Mouse (Mus musculus): ENCODE measurements around the gene Lrp8.
A peak's percentile ranks its signal among the peaks of the same experiment; 100 is the strongest.

The Lrp8 gene

DNA sequence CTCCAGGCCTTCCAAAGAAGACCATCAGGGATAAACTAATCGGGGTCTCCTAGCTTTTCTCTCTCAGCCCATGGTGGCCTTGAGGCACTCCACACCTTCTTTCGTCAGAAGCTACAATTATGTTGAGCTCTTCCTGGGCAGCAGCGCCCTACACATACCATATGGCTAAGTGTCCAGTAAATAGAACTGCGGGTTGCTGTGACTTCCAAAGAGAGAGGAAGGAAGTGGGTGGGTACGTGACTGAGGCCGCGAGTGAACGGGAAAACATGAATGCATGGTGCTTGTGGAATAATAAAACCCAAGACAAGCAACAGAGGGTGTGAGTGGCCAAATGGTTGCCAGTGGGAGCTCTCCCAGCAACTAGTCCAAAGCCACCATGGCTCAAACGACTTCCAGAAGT lies 47.6 kb downstream of the Lrp8 start:
- no peak for DNase-seq

DNA sequence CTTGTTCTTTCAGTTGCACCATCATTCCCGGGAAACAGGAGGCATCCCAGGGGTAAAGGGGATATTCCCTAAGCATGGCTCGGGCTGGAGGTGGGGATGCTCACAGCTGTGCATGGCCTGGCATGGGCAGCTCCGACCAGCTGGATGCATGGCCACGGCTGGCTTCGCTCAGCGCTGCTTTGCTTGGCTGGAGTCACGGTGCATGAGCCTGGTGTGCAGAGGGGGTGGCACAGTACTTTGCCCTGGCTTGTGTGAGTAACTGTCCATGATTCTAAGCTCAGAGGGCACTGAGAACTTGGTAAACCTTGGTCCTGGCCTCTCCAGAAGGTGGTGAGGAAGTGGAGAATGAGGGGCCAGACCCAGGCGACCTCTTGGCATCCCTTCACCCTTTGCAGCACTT lies 48.0 kb downstream of the Lrp8 start:
- peak; percentile 28 to 38 for DNase-seq

DNA sequence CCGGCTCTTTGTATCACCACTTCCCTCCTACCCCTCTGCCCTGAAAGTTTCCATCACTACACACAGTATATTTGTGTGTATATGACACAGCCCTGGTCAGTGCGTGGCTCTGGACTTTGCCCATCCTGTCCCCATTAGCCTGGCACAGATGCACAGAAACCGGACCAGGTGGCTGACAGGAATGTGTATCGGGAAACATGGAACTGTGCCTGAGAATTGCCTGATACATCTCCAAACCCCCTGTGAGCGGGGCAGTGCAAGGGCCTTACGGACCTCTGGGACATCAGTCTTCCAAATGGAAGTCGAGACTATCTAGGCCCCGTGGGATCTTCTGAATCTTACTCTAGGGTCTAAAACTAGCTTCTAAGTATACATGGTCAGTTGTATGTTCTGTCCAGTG lies 51.3 kb downstream of the Lrp8 start:
- DNase-seq: no peak

DNA sequence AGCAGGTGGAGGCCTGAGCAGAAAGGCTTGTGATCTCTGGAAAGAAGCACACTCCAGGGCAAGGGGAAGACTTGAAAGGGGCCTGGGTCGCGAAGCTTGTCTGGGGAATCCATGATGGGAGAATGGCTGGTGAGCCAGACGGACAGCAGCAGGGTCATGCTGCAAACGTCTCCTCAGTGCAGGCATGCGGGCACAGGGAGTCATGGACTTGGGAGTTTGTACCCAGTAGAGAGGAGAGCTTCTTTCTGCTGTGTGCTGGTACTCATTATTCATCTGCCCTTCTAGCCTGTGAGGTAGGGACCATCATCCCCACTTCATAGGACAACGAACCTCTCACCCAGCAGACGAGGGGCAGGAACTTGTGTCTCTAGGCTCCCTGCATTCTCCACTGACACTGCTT lies 51.8 kb downstream of the Lrp8 start:
- DNase-seq: peak in 1 of 2 experiments; percentile 51

DNA sequence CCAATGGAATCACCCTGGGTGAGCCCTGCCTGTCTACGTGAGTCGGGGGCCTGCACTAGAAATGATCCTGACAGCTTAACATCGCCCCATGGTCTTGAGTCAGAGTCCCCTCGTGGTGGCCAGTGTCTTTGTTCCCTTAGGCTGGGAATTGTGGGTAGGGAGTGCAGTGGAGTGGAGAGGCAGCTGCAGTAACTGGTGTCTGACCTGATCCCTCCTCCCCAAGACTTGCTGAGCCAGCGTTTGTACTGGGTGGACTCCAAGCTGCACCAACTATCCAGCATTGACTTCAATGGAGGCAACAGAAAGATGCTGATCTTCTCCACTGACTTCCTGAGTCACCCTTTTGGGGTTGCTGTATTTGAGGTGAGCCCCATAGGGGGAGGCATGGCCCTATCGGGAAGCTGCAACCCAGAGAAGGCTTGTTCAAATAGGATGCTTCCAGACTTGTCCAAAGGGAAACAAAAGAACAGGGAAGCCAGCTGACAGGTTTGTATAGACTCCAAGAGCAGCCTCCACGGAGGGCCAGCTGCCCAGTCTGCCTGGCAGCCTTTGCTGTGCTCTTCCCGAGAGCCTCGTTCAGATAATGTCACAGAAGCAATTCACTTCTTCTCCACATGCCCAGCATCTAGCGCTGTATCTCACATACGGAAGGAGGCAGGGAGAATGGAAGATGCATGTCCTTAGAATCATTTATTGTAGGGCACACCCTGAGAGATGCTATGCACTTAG lies 55.1 kb downstream of the Lrp8 start:
- no peak for DNase-seq

DNA sequence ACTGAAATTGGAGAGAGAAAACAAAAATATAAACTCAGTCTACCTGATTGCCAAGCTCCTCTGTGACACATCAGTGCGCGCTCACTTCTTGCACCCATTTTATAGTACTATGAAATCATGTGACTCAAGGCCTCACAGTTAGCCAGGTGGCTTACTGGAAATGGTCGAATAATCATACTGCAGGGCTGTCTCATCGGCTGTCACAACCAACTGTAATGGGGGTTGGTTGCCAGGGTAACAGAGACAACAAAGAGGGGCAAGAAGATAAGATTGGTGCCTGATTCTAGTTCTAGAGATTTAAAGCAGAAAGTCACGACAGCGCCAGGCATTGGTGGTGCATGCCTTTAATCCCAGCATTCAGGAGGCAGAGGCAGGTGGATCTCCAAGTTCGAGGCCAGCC lies 56.9 kb downstream of the Lrp8 start:
- DNase-seq: no peak

DNA sequence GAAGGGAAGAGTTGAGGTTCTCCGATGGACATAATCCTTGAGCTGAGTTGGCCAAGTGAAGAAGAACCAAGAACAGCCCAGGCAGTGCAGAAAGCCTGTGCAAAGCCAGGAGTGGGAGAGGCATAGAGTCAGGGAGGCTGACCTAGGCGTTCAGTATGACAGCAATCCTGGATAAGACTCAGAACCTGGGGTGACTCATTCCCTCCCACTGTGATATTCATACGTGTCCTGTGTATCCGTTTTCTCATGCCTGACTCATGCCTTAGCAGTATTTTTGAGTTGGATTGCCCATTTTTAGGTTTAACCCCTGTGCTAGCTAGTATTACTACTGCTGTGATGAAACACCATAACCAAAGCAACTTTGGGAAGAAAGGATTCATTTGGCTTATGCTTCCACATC lies 62.8 kb downstream of the Lrp8 start:
- DNase-seq: no peak

DNA sequence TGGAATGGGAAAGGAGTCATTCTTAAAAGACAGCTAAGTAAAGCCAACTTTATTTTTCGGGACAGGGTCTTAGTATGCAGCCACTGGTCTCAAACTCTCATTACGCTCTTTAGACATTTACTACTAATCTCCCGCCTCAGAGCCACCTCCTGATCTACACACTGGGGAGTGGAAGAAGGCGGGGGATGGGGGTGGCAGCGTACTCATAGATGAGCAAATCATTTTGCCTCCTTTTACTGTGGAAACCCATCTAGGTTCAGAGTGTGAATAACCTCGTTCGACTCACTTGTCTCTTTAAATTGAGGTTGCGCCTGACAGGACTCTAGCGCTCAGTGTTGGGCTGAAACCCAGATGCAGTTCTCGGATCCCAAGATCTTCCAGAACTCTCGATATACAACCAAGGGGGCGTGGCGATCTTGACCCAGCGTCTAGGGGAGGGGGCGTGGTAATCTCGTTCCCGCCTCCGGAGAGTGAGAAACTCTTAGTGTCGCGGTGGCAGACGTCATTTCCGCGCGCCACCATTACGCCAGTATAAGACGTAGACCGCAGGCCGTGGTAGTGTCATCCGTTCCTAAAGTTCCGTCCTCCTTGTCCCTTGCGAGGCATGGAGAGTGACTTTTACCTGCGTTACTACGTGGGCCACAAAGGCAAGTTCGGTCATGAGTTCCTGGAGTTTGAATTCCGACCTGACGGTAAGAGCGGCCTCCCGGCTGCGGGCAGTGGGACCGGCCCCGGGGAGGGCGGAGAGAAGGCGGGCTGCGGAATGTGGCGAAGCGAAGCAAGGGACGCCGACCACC lies 77.4 kb downstream of the Lrp8 start, which contains the start of gene Magoh:
Gene Magoh, plus strand, starts transcription at position 502 of the 797 bp plus-strand sequence.
- DNase-seq: peak; percentile 95 to 98

DNA sequence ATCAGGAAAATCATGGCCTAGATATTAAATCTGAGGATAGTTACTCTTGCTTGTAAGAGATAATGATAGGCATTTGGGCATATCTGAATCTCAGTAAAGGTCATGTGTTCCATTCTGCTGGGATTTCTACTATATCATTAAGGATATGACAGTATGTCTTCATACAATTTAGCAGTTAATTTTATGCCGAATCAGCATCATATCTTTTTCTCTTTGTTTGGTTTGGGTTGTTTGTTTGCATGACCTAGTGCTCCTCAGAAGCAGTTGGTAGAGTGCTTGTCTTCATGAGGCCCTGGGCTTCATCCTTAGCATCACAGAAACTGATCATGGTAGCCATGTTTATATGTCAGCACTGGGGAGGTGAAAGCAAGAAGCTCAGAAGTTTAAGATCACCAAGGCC lies 79.6 kb downstream of the Lrp8 start:
- DNase-seq: no peak

DNA sequence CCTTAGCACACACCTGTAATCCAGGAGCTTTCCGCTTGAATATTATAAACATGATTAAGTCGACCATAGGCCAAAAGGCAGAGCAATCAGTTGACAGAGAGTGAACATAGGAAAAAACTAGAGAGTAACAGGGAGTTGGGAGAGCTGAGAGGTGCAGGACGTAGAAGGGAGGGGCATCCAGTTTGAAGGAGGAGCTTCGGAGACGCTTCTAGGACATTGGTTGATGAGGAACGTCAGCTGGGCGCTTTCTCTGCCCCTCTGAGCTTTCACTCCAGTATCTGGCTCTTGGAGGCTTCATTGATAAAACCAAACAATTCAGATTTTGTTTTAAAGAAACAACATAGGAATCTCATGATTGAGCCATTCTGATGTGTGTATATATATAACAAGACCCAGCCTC lies 84.3 kb downstream of the Lrp8 start:
- no peak for DNase-seq

DNA sequence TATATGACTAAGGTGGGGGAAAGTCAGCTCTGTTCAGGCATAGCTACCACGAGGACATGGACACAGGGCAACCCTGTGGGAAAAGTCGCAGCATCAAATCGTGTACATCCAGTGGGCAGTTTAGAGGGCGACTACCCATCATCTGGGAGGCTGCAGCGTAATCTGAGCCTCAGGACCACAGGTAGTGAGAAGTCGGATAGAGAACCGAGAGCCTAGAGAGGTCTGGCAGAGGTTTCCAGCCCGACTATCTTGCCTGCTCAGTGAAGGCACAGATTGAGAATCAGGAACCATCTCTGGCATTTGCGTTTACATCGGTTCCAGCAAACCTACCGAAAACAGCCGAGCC lies 87.3 kb downstream of the Lrp8 start:
- DNase-seq: peak in 1 of 2 experiments; percentile 15

DNA sequence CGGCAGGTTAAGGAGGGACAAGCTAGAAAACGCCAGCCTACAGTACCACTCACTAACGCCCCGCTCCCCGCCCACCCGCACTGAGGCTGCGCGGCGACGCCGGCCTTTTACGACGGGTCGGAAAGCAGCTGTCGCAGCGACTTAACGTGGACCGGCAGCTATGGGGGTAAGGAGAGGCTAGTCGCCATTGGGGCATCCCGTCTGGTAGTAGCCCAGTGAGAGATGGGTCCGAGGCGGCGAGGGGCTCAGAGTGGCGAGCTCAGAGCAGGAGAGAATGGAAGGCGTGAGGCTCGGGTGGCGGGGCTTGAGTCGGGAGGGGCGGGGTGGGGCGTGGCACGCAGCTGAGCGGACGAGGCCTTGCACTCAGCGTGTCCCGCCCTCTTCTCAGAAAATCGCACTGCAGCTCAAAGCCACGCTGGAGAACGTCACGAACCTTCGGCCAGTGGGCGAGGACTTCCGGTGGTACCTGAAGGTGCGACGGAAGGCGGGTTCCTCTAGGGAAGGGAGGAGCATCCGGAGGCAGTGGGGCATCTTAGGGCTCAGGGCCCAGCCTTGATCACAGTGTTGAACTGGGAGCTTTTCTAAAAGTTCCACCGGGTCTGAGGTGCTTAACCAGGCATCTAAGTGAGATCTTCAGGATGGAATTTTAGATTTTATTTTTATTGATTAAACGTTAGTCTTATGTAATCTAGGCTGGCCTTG lies 87.8 kb downstream of the Lrp8 start, which contains the start of gene 0610037L13Rik:
Gene 0610037L13Rik, plus strand, starts transcription at position 83 of the 702 bp plus-strand sequence.
- DNase-seq: peak; percentile 95 to 97

DNA sequence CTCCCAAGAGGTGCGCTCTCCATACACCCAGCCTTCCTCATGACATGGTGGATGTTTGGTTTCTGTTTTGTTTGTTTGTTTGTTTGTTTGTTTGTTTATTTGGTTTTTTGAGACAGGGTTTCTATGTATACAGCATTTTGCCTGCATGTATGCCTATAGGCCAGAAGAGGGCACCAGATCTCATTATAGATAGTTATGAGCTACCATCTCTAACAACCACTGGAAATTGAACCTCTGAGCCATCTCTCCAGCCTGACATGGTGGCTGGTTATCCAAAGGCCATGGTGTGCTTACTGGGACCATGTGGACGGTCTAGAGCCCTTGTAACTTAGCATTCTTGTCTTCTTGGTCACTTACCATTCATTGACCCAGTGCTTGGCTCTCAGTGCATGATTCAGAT lies 90.6 kb downstream of the Lrp8 start:
- no peak for DNase-seq

DNA sequence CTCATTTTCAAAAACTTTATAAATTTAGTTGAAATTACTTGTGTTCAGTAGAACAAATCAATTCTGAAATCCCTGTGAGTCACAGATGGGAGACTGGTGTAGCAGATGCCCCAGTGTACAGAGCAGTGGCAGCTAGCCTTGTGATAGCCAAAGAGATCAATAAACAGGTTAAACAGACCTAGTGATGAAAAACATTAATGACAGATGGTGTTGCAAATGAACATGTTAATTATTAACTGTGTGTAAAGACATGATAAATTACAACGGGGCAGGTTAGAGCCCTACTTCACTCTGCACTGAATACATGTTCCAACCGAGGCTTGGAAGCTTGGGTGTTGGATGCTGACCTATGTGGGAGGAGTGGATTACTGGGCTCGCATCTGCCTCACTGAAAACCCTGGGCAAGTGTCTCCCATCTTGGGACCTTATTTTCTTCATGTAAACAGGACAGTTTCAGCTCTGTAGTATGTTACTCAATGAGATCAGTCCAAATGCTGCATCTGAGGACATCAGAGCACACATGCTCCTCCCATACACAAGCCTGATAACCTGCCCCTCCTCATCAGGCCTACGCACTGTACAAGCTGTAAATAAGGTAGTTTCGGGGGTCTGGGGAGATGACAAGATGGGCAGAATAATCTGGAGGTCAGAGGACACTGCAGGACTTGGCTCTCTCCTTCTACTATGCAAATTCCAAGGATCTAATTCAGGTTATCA lies 97.3 kb downstream of the Lrp8 start:
- no peak for DNase-seq

DNA sequence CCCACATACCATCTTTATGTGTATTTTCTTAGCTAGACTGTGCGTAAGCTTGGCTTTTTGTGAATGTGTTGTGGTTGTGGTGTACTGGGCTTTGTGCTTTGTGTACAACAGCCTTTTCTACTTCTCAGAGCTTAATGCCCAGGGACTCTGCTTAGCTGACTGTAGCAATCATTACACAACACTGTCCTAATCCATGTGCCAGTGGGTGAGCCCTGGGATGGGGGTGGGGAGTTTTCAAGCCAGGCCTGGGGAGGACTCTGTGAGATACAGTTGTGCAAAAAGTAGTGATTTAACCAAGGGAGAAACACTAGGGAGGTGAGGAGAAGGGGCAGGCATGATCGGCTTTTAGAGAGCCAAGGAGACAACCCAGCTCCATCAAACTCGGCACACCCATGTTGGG lies 98.1 kb downstream of the Lrp8 start:
- DNase-seq: no peak

DNA sequence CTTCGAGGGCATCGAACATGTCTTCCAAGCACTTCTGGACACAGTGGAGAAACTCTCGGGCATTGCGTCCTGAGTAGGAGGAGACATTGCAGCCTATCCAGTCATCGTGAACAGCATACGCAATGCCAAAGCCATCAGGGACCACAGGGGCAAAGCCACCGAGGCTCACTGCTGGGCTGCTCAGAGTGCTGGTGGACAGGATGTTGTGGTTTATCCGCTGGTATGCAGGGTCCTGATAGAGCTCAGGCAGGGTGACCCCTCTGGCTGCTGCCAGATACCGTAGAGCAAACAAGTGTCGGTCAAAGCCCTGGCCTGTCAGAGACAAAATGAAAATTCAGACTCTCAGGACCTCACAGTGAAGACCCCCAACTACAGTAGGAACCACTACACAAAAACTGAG lies 102.2 kb downstream of the Lrp8 start:
- DNase-seq: no peak

DNA sequence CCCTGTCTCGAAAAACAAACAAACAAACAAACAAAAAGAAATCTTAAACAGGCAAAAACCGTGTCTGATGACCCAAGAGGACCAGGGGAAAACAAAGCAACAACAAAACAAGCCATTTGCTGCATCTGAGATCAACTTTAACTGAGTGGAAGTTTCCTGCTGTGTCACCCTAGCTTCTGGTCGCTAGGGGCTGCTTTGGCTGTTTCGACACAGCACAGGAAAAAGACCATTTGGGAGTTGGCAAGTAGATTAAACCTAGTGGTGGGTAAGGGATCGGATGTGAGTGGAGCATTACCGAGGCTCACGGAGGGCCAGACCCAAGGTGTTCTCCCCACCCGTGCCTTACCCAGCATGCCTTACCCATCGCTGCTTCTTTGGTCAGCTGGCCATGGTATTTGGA lies 104.5 kb downstream of the Lrp8 start:
- DNase-seq: no peak

DNA sequence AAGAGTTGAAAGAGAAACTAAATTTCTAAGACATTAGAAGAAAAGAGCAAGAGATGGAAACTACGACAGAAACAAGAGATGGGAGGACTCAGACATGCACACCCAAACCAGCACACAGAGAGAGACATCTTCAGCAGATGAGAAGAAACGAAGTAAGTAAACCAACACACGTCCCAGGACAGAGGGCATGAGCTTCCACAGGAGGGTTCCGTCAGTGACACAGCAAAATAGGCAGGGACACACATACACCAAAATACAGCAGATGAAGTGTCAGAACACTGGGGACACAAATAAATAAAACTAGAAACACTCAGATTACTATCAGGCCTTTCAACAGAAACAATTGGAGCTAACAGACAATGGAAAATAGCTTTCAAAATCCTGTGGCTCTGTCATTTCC lies 108.0 kb downstream of the Lrp8 start:
- DNase-seq: no peak

DNA sequence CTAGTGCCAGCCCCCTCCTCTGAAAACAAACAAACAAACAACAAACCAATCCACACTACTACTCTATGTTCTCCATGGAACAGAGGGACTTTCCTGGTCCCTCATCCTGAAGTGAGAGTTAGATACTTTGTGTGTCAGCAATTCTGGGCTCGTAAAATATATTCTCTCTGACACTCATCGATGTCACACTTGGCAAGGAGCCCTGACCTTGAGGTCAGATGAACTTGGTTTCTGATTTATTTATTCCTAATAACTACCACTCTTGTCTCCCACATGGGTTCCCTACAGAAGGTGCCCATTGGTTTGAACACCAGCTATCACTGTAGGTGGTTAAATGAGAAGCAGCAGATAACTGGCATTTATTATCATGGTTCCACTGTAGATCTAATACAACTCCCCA lies 118.3 kb downstream of the Lrp8 start:
- DNase-seq: peak in 1 of 2 experiments; percentile 14

DNA sequence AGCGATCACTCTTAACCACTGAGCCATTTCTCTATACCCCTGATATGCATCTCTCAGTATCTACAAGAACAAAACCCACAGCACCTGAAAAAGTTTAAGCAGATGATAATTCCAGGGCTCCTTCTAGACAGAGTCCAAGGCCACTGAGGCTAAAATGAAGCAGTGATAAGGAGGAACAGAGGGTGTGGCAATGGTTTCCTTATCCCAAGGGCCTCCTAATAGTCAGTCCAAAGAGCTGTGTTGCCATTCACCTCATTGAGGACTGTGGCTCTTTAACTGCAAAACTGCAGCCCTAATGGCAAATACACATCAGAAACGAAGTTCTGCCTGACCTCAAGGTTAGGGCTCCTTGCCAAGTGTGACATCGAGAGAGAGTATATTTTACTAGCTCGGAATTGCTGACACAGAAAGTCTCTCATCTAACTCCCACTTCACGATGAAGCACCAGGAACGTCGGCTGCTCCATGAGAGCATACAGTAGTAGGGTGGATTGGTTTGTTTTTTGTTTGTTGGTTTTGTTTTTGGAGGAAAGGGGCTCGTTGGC lies 119.2 kb downstream of the Lrp8 start:
- DNase-seq: peak; percentile 66 to 67

DNA sequence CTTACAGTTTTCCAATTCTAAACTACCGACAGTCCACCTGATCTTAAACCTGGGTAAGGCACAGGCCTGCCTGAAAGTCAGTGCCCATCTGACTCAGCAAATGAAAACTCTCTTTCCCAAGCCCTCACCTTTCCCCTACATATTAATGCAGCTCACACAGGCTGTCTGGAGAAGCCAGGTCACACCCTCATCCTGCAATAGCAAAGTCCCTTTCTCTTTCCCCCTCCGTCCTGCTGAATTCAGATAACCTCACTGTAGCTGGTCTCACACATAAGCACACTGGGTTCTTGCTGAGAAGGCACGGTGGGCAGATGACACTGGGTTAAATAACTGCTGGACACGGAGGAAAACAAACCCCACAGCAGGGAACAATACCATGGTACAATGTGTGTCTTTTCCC lies 119.9 kb downstream of the Lrp8 start:
- DNase-seq: peak; percentile 62 to 85

DNA sequence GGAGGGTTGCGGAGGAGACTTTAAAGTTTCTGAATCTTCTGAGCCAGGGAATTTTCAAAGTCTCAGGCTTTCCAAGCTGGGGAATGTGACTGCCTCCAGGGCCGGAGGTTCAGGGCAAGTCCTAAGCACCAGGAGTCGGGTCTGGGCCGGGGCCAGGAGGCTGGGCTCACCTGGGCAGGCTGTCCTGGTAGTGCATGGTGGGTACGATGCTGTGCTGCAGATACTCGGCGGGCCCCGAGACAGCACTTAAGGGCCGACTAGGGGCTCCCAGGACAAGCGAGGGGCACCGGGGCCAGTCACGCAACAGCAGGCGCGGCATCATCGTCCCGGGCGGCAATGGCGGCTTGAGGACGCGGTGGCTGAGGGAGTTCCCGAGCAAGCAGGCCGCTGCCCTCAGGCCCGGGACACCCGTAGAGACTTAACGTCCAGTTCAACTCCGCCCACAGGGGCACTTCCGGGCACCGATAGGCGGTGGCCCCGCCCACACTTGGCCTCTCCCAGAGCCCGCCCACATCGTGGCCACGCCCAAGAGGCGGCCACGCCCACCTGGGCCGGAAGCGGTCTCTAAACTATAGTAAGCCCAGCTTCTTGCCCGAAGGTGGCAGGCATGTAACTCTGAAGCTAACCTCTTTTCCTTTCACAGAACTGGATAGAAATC lies 121.2 kb downstream of the Lrp8 start, which contains the start of gene Cpt2:
Gene Cpt2, minus strand, starts transcription at position 466 of the 658 bp plus-strand sequence.
- DNase-seq: peak; percentile 96 to 97

Measured in kidney, adult 8-10 months (tissue).